Mouse (Mus musculus) ES-E14 (cell line): Measurements from ENCODE around the gene Ptprn2.

Experiments used
- CHD2 ChIP-seq: IDR thresholded peaks from 2 replicates; pipeline ENCODE4 v1.6.1; 2014; ENCODE audit warnings: mild to moderate bottlenecking, low read depth, low read length, inconsistent platforms
- HCFC1 ChIP-seq: IDR thresholded peaks from 2 replicates; pipeline ENCODE4 v1.6.1; 2012; ENCODE audit warnings: low read length, inconsistent platforms, borderline replicate concordance; ENCODE audit not compliant: insufficient read depth
- MAFK ChIP-seq: IDR thresholded peaks from 2 replicates; pipeline ENCODE4 v1.6.1; 2014; ENCODE audit warnings: mild to moderate bottlenecking, low read depth, low read length, inconsistent platforms; ENCODE audit not compliant: insufficient read depth
- ZC3H11A ChIP-seq: IDR thresholded peaks from 2 replicates; pipeline ENCODE4 v1.6.1; 2012; ENCODE audit warnings: low read depth, mild to moderate bottlenecking, inconsistent platforms, low read length, borderline replicate concordance

GRCm38 (mm10) chr12:117058975-117059374, 573.5 kb downstream of the Ptprn2 start:
- TF ChIP-seq HCFC1 (no peak), ZC3H11A (no peak), CHD2 (no peak), MAFK (no peak)
